Mouse (Mus musculus) liver, embryonic 15.5 days (tissue): ENCODE results near the gene Pold1. TPM values are rescaled to one million over a fixed set of nuclear protein-coding genes. Genes with fewer than 3 reads are reported as not detected.

Source experiments
- ATAC-seq: fragments of 200-750 bp; cut with Nextera tagmentation; 2 replicates; pipeline ENCODE4 v1.8.0; 2017; ENCODE audit warnings: moderate number of reproducible peaks, mild to moderate bottlenecking, moderate library complexity; ENCODE audit not compliant: insufficient read depth
- H3K27ac ChIP-seq: fragments of 300-500 bp; sonication (generic); replicated peaks from 2 replicates; pipeline ENCODE4 v1.5.1; 2015; ENCODE audit warnings: mild to moderate bottlenecking, inconsistent platforms
- H3K27me3 ChIP-seq: fragments of 300-500 bp; sonication (generic); 2 replicates; pipeline ENCODE4 v1.6.1; 2015; ENCODE audit warnings: mild to moderate bottlenecking, inconsistent platforms
- H3K36me3 ChIP-seq: fragments of 300-500 bp; sonication (generic); replicated peaks from 2 replicates; pipeline ENCODE4 v1.6.1; 2015; ENCODE audit warnings: moderate library complexity, mild to moderate bottlenecking, inconsistent platforms
- H3K4me1 ChIP-seq: fragments of 300-500 bp; sonication (generic); replicated peaks from 2 replicates; pipeline ENCODE4 v1.6.1; 2015; ENCODE audit warnings: inconsistent platforms
- H3K4me2 ChIP-seq: fragments of 300-500 bp; sonication (generic); 2 replicates; pipeline ENCODE4 v1.6.1; 2015; ENCODE audit warnings: moderate library complexity, mild to moderate bottlenecking, inconsistent platforms
- H3K4me3 ChIP-seq: fragments of 300-500 bp; sonication (generic); replicated peaks from 2 replicates; pipeline ENCODE4 v1.5.1; 2015; ENCODE audit warnings: mild to moderate bottlenecking, inconsistent platforms
- H3K9ac ChIP-seq: fragments of 300-500 bp; sonication (generic); 2 replicates; pipeline ENCODE4 v1.6.1; 2015; ENCODE audit warnings: moderate library complexity, mild to moderate bottlenecking, inconsistent platforms
- H3K9me3 ChIP-seq: fragments of 300-500 bp; sonication (generic); replicated peaks from 2 replicates; pipeline ENCODE4 v1.6.1; 2016; ENCODE audit warnings: inconsistent platforms
- WGBS: fragments of 180-500 bp; shearing (Covaris S2); methylation state at CpG from one replicate; pipeline ENCODE4 v1.1.7; 2015; ENCODE audit warnings: mixed read lengths; ENCODE audit not compliant: insufficient replicate concordance; 5-methylcytosine and 5-hydroxymethylcytosine counted together
- polyA plus RNA-seq: library from polyadenylated mRNA; unstranded; fragments of >200 nt; fragmentation: Nextera tagmentation; extraction: Ambion mirVana; gene quantifications from 2 replicates; pipeline ENCODE4 v1.2.1, GENCODE M21; 2015

Pold1 gene
- polyA plus RNA-seq, result 51.9 and 54.8 TPM in 2 replicates

GRCm38 (mm10) chr7:44548497-44549087, at the start of gene Pold1:
Gene Pold1, minus strand, starts transcription at chr7:44548849.
- H3K27me3 ChIP-seq, result no peaks in the 10 kb centered on the region
- H3K27ac ChIP-seq, result peak within 1 kb of the TSS; percentile 90
- peak within 1 kb of the TSS; percentile 75 for H3K4me3 ChIP-seq
- ATAC-seq, result peak; percentile 93
- peaks cover 36% of the 10 kb centered on the region for H3K4me1 ChIP-seq
- H3K9me3 ChIP-seq, result no peaks in the 10 kb centered on the region; the same call in 1 of the 2 replicates
- WGBS, result under 1% methylated on average over 43 of the region's 43 CpGs
- H3K4me2 ChIP-seq, result peak within 1 kb of the TSS; percentile 88
- peak within 1 kb of the TSS; percentile 73 for H3K9ac ChIP-seq
- H3K36me3 ChIP-seq, result peaks cover 59% of the 10 kb centered on the region

GRCm38 (mm10) chr7:44598336-44598735, 49.7 kb upstream of the Pold1 start:
- H3K9ac ChIP-seq, result no peak overlapping the region
- no peak overlapping the region for H3K27ac ChIP-seq
- ATAC-seq, result no peak
- H3K4me2 ChIP-seq, result no peak overlapping the region
- H3K36me3 ChIP-seq, result no peaks in the 10 kb centered on the region
- H3K27me3 ChIP-seq, result peaks cover 44% of the 10 kb centered on the region
- WGBS, result 52% methylated on average over 12 of the region's 12 CpGs
- no peak overlapping the region for H3K4me3 ChIP-seq
- no peaks in the 10 kb centered on the region; the same call in 1 of the 2 replicates for H3K4me1 ChIP-seq
- no peaks in the 10 kb centered on the region for H3K9me3 ChIP-seq

- H3K4me3 ChIP-seq, result no peak overlapping the region
- H3K9ac ChIP-seq, result no peak overlapping the region
- H3K4me1 ChIP-seq, result no peaks in the 10 kb centered on the region; the same call in 1 of the 2 replicates
- no peak overlapping the region for H3K27ac ChIP-seq
- no peaks in the 10 kb centered on the region for H3K36me3 ChIP-seq
- H3K9me3 ChIP-seq, result no peaks in the 10 kb centered on the region
- 65% methylated on average over 4 of the region's 4 CpGs for WGBS
- ATAC-seq, result no peak
- no peak overlapping the region for H3K4me2 ChIP-seq
- H3K27me3 ChIP-seq, result peaks cover 44% of the 10 kb centered on the region
These were observed 49.0 kb upstream of the Pold1 start for GRCm38 (mm10) chr7:44597666-44598065.

- no peak overlapping the region for H3K9ac ChIP-seq
- H3K9me3 ChIP-seq, result no peaks in the 10 kb centered on the region
- H3K36me3 ChIP-seq, result no peaks in the 10 kb centered on the region
- H3K4me2 ChIP-seq, result no peak overlapping the region
- H3K4me3 ChIP-seq, result no peak overlapping the region
- ATAC-seq, result no peak
- peaks cover 44% of the 10 kb centered on the region for H3K27me3 ChIP-seq
- 50% methylated on average over 5 of the region's 5 CpGs for WGBS
- no peak overlapping the region for H3K27ac ChIP-seq
- H3K4me1 ChIP-seq, result no peaks in the 10 kb centered on the region; the same call in 1 of the 2 replicates
These were observed 48.4 kb upstream of the Pold1 start for GRCm38 (mm10) chr7:44596996-44597538.

- Histone ChIP-seq H3K4me2 (no peak overlapping the region), H3K4me3 (no peak overlapping the region), H3K9ac (no peak overlapping the region), H3K27me3 (peaks cover 44% of the 10 kb centered on the region), H3K36me3 (no peaks in the 10 kb centered on the region), H3K9me3 (no peaks in the 10 kb centered on the region), H3K27ac (no peak overlapping the region), H3K4me1 (peaks cover 8% of the 10 kb centered on the region)
- no peak for ATAC-seq
- WGBS, result 68% methylated on average over 6 of the region's 6 CpGs
These were observed 47.4 kb upstream of the Pold1 start for GRCm38 (mm10) chr7:44596051-44596450.

GRCm38 (mm10) chr7:44595131-44595561, 46.5 kb upstream of the Pold1 start:
- 74% methylated on average over 20 of the region's 20 CpGs for WGBS
- H3K4me1 ChIP-seq, result peaks cover 13% of the 10 kb centered on the region
- ATAC-seq, result no peak
- H3K4me3 ChIP-seq, result no peak overlapping the region
- no peaks in the 10 kb centered on the region for H3K36me3 ChIP-seq
- peaks cover 44% of the 10 kb centered on the region for H3K27me3 ChIP-seq
- no peak overlapping the region for H3K9ac ChIP-seq
- no peaks in the 10 kb centered on the region for H3K9me3 ChIP-seq
- no peak overlapping the region for H3K4me2 ChIP-seq
- H3K27ac ChIP-seq, result no peak overlapping the region

GRCm38 (mm10) chr7:44594291-44594690, 45.6 kb upstream of the Pold1 start:
- Histone ChIP-seq H3K4me2 (no peak overlapping the region), H3K36me3 (no peaks in the 10 kb centered on the region), H3K27ac (no peak overlapping the region), H3K4me3 (no peak overlapping the region), H3K27me3 (peaks cover 51% of the 10 kb centered on the region), H3K9me3 (no peaks in the 10 kb centered on the region), H3K4me1 (peaks cover 16% of the 10 kb centered on the region), H3K9ac (no peak overlapping the region)
- 67% methylated on average over 6 of the region's 6 CpGs for WGBS
- no peak for ATAC-seq

- no peak overlapping the region for H3K9ac ChIP-seq
- no peaks in the 10 kb centered on the region for H3K9me3 ChIP-seq
- no peak overlapping the region for H3K4me3 ChIP-seq
- WGBS, result 2% methylated on average over 22 of the region's 22 CpGs
- no peak for ATAC-seq
- H3K27ac ChIP-seq, result no peak overlapping the region
- peaks cover 56% of the 10 kb centered on the region for H3K27me3 ChIP-seq
- H3K36me3 ChIP-seq, result no peaks in the 10 kb centered on the region
- no peak overlapping the region for H3K4me2 ChIP-seq
- peaks cover 20% of the 10 kb centered on the region for H3K4me1 ChIP-seq
These were observed 45.1 kb upstream of the Pold1 start for GRCm38 (mm10) chr7:44593775-44594174.

GRCm38 (mm10) chr7:44593051-44593450, 44.4 kb upstream of the Pold1 start:
- Histone ChIP-seq H3K36me3 (no peaks in the 10 kb centered on the region), H3K9me3 (no peaks in the 10 kb centered on the region), H3K4me1 (peaks cover 25% of the 10 kb centered on the region), H3K9ac (no peak overlapping the region), H3K27me3 (peaks cover 63% of the 10 kb centered on the region), H3K27ac (no peak overlapping the region), H3K4me2 (no peak overlapping the region), H3K4me3 (no peak overlapping the region)
- WGBS, result 5% methylated on average over 15 of the region's 15 CpGs
- no peak for ATAC-seq

GRCm38 (mm10) chr7:44591348-44592116, 42.9 kb upstream of the Pold1 start:
- H3K9ac ChIP-seq, result no peak overlapping the region
- peaks cover 79% of the 10 kb centered on the region for H3K27me3 ChIP-seq
- WGBS, result 1% methylated on average over 60 of the region's 60 CpGs

More at GRCm38 (mm10) chr7:44591348-44592116, 42.9 kb upstream of the Pold1 start:
- peaks cover 25% of the 10 kb centered on the region for H3K4me1 ChIP-seq
- ATAC-seq, result no peak
- H3K4me2 ChIP-seq, result peak overlapping the region; percentile 76
- no peaks in the 10 kb centered on the region for H3K36me3 ChIP-seq
- H3K27ac ChIP-seq, result no peak overlapping the region
- peak overlapping the region; percentile 52 for H3K4me3 ChIP-seq
- no peaks in the 10 kb centered on the region for H3K9me3 ChIP-seq
